Mouse (Mus musculus) embryonic fibroblast, embryonic 13.5 days (primary cell): Measurements from ENCODE around the gene Zcchc13.

ENCODE experiments used
- CTCF ChIP-seq: IDR thresholded peaks from 2 replicates; pipeline ENCODE4 v1.5.1; 2011; ENCODE audit warnings: mild to moderate bottlenecking, control low read depth, low read length, moderate library complexity, borderline replicate concordance; ENCODE audit not compliant: insufficient read depth
- POLR2A ChIP-seq: IDR thresholded peaks from 2 replicates; pipeline ENCODE4 v1.6.1; 2011; ENCODE audit warnings: low read depth, mild to moderate bottlenecking, control low read depth, low read length, moderate library complexity

DNA sequence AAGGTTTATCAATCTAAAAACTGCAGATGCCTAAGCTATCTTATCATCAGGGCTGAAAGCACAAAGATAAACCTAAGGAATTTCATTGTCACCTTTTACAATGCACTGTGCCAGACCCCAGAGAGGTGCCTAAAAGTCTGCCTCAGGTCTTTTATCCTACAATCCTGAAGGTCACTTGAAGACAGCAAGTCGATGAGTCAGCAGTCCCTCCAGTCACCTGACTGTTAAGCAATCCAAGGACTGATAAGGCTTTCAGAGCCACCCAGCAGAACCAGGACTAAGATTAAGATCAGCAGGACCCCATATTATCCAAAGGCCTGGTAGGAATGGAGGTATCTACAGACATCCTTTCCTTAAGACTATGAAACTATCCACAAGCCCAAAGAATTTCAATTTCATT is 46.1 kb upstream of the Zcchc13 start:
- TF ChIP-seq CTCF: no peak
- TF ChIP-seq POLR2A: no peak
